ENCODE assay signal across 8 mouse cellular contexts in the genomic region with DNA sequence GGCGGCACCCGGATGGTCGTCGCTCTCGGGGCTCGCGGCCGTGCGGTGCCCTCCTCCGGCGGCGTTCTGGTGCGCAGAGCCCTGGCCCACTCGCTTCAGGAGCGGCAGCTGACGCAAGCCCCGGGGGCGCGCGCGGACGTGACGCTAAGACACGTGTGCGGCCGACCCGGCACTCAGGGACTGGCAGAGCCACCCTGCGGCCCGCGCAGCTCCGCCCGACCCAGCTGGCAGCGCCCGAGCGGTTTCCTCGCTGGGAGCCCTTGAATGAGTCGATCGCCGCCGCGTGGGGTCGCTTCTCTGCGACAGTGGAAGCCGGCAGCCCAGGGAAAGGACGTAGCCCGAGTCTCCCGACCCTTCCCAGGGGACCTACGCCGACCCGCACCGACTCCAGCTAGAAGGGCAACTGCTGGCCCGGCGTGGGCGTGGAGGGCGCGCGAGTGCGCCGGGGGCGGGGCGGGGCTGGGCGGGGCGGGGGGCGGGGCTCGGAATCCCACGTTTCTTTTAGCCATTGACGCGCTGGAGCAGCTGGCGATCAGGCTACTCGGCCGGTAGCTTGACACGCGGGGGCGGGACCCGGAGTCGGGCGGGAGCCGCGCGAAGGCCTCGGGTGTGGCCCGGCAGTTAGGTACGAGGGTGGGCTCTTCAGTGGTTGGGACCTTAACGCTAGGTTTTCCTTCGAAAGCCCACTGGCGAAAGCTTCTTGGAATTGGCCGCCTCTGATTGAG. TPM values are rescaled to one million over a fixed set of nuclear protein-coding genes. Genes with fewer than 3 reads are reported as not detected.
DNase-seq lines count a peak whose midpoint lies in the region; ATAC-seq and TF ChIP-seq lines count a peak whose summit lies in the region.

A gene (minus strand): TSS at position 404 of the 725 bp plus-strand sequence.

- H3K27ac ChIP-seq in ES-Bruce4 (ENCODE audit: insufficient read depth, low read length) = no peak within 1 kb of the TSS
- peak within 1 kb of the TSS; percentile 84 for H3K27ac ChIP-seq in forebrain, embryonic 13.5 days
- peak within 1 kb of the TSS; percentile 95 for H3K27ac ChIP-seq in heart, postnatal 0 days (ENCODE audit: low read depth)
- H3K27ac ChIP-seq in liver, embryonic 15.5 days (replicated peaks) = peak within 1 kb of the TSS; percentile 79
- peak within 1 kb of the TSS; percentile 56; the same call in 1 of the 2 replicates for H3K27ac ChIP-seq in neural tube, embryonic 11.5 days (ENCODE audit: low read depth, low read length)
- H3K27ac ChIP-seq in stomach, embryonic 16.5 days (ENCODE audit: low read length) = peak within 1 kb of the TSS; percentile 85

- no peaks in the 10 kb centered on the region for H3K4me1 ChIP-seq in ES-Bruce4 (ENCODE audit: control insufficient read depth, insufficient read depth, low read length)
- peaks cover 22% of the 10 kb centered on the region for H3K4me1 ChIP-seq in forebrain, embryonic 13.5 days
- H3K4me1 ChIP-seq in heart, postnatal 0 days (ENCODE audit: control insufficient read depth, insufficient read depth) = 0 out of 2 replicates have a peak, but pooled peaks cover 13% of the 10 kb centered on the region
- H3K4me1 ChIP-seq in liver, embryonic 15.5 days (replicated peaks) = peaks cover 16% of the 10 kb centered on the region
- H3K4me1 ChIP-seq in neural tube, embryonic 11.5 days (ENCODE audit: control insufficient read depth, insufficient read depth, low read length) = peaks cover 3% of the 10 kb centered on the region; the same call in 1 of the 2 replicates
- peaks cover 8% of the 10 kb centered on the region for H3K4me1 ChIP-seq in stomach, embryonic 16.5 days (ENCODE audit: control insufficient read depth, insufficient read depth, low read length)

- peaks cover 14% of the 10 kb centered on the region for H3K27me3 ChIP-seq in ES-Bruce4 (ENCODE audit: control insufficient read depth, insufficient read depth, low read length, poor library complexity, severe bottlenecking)
- H3K27me3 ChIP-seq in forebrain, embryonic 13.5 days = peaks cover 14% of the 10 kb centered on the region; the same call in 1 of the 2 replicates
- no peaks in the 10 kb centered on the region for H3K27me3 ChIP-seq in heart, postnatal 0 days (ENCODE audit: control insufficient read depth, insufficient read depth, low read length)
- peaks cover 35% of the 10 kb centered on the region for H3K27me3 ChIP-seq in liver, embryonic 15.5 days
- no peaks in the 10 kb centered on the region for H3K27me3 ChIP-seq in neural tube, embryonic 11.5 days (ENCODE audit: control insufficient read depth, insufficient read depth, low read length)
- H3K27me3 ChIP-seq in stomach, embryonic 16.5 days (ENCODE audit: control insufficient read depth, insufficient read depth, low read length) = 0 out of 2 replicates have a peak, but pooled peaks cover 3% of the 10 kb centered on the region

- H3K9me3 ChIP-seq in ES-Bruce4 (replicated peaks; ENCODE audit: control insufficient read depth, insufficient read depth, low read length, poor library complexity, severe bottlenecking) = no peaks in the 10 kb centered on the region
- H3K9me3 ChIP-seq in forebrain, embryonic 13.5 days (replicated peaks) = no peaks in the 10 kb centered on the region
- H3K9me3 ChIP-seq in heart, postnatal 0 days (replicated peaks; ENCODE audit: control insufficient read depth, low read length) = no peaks in the 10 kb centered on the region
- H3K9me3 ChIP-seq in liver, embryonic 15.5 days (replicated peaks) = no peaks in the 10 kb centered on the region
- no peaks in the 10 kb centered on the region for H3K9me3 ChIP-seq in neural tube, embryonic 11.5 days (ENCODE audit: control insufficient read depth, low read length)
- no peaks in the 10 kb centered on the region for H3K9me3 ChIP-seq in stomach, embryonic 16.5 days (replicated peaks; ENCODE audit: control insufficient read depth, low read length)

- H3K4me3 ChIP-seq in ES-Bruce4 (ENCODE audit: low read depth, low read length) = peak within 1 kb of the TSS; percentile 91
- peak within 1 kb of the TSS; percentile 78 for H3K4me3 ChIP-seq in forebrain, embryonic 13.5 days
- peak within 1 kb of the TSS; percentile 96 for H3K4me3 ChIP-seq in heart, postnatal 0 days (ENCODE audit: low read depth, low read length)
- H3K4me3 ChIP-seq in liver, embryonic 15.5 days (replicated peaks) = peak within 1 kb of the TSS; percentile 71
- H3K4me3 ChIP-seq in neural tube, embryonic 11.5 days (ENCODE audit: low read depth, low read length) = peak within 1 kb of the TSS; percentile 77
- H3K4me3 ChIP-seq in stomach, embryonic 16.5 days (replicated peaks; ENCODE audit: low read length) = peak within 1 kb of the TSS; percentile 82

- no peaks in the 10 kb centered on the region for H3K36me3 ChIP-seq in ES-Bruce4 (ENCODE audit: control insufficient read depth, insufficient read depth, low read length, poor library complexity, severe bottlenecking)
- H3K36me3 ChIP-seq in forebrain, embryonic 13.5 days (ENCODE audit: poor library complexity, severe bottlenecking) = no peaks in the 10 kb centered on the region
- no peaks in the 10 kb centered on the region for H3K36me3 ChIP-seq in heart, postnatal 0 days (replicated peaks; ENCODE audit: control insufficient read depth, insufficient read depth, low read length)
- no peaks in the 10 kb centered on the region for H3K36me3 ChIP-seq in liver, embryonic 15.5 days (replicated peaks)
- H3K36me3 ChIP-seq in neural tube, embryonic 11.5 days (ENCODE audit: control insufficient read depth, insufficient read depth, low read length) = no peaks in the 10 kb centered on the region
- no peaks in the 10 kb centered on the region for H3K36me3 ChIP-seq in stomach, embryonic 16.5 days (ENCODE audit: control insufficient read depth, insufficient read depth, low read length)

- TF ChIP-seq POLR2A in ES-Bruce4 (IDR thresholded peaks at IDR 0.05; ENCODE audit: insufficient read depth, low read length) = no peak

- peak within 1 kb of the TSS; percentile 81 for H3K9ac ChIP-seq in ES-Bruce4 (ENCODE audit: low read depth, poor library complexity, severe bottlenecking)
- peak within 1 kb of the TSS; percentile 87 for H3K9ac ChIP-seq in forebrain, embryonic 13.5 days
- peak within 1 kb of the TSS; percentile 93 for H3K9ac ChIP-seq in heart, postnatal 0 days (replicated peaks; ENCODE audit: low read depth, low read length)
- H3K9ac ChIP-seq in liver, embryonic 15.5 days = peak within 1 kb of the TSS; percentile 60
- H3K9ac ChIP-seq in neural tube, embryonic 11.5 days (ENCODE audit: low read length) = peak within 1 kb of the TSS; percentile 77
- peak within 1 kb of the TSS; percentile 89 for H3K9ac ChIP-seq in stomach, embryonic 16.5 days (ENCODE audit: low read length)

- peak; percentile 82 for DNase-seq in heart, postnatal 0 days (ENCODE audit: low spot score)
- peak; percentile 90 to 94 for DNase-seq in kidney, postnatal 4 days
- DNase-seq in neural tube, embryonic 11.5 days (ENCODE audit: low spot score) = peak; percentile 90

- TF ChIP-seq CTCF in ES-Bruce4 (IDR thresholded peaks at IDR 0.05; ENCODE audit: low read depth, low read length) = no peak
- peak; percentile 24 for TF ChIP-seq CTCF in heart, postnatal 0 days (IDR thresholded peaks at IDR 0.05; ENCODE audit: low read depth)

- ATAC-seq in cerebellum, adult (ENCODE audit: insufficient number of reproducible peaks, low FRiP score, low TSS enrichment) = peak; percentile 86
- ATAC-seq in forebrain, embryonic 13.5 days = peak; percentile 97
- ATAC-seq in heart, postnatal 0 days (ENCODE audit: insufficient read depth, low read depth) = peak; percentile 94
- ATAC-seq in liver, embryonic 15.5 days (ENCODE audit: insufficient read depth) = peak; percentile 83
- ATAC-seq in neural tube, embryonic 11.5 days (ENCODE audit: insufficient read depth, low FRiP score, low TSS enrichment) = peak; percentile 93
- peak; percentile 95 for ATAC-seq in stomach, embryonic 16.5 days (ENCODE audit: insufficient read depth, low FRiP score)

- H3K4me2 ChIP-seq in forebrain, embryonic 13.5 days = peak within 1 kb of the TSS; percentile 92
- peak within 1 kb of the TSS; percentile 97 for H3K4me2 ChIP-seq in heart, postnatal 0 days (ENCODE audit: low read depth, low read length)
- peak within 1 kb of the TSS; percentile 95 for H3K4me2 ChIP-seq in liver, embryonic 15.5 days
- peak within 1 kb of the TSS; percentile 97 for H3K4me2 ChIP-seq in neural tube, embryonic 11.5 days (ENCODE audit: low read depth)
- H3K4me2 ChIP-seq in stomach, embryonic 16.5 days (ENCODE audit: low read depth, low read length) = peak within 1 kb of the TSS; percentile 73

- WGBS in forebrain, embryonic 13.5 days = under 1% methylated on average over 66 of the region's 87 CpGs
- WGBS in heart, postnatal 0 days = under 1% methylated on average over 65 of the region's 87 CpGs
- WGBS in liver, embryonic 15.5 days (ENCODE audit: insufficient replicate concordance) = under 1% methylated on average over 79 of the region's 87 CpGs
- WGBS in neural tube, embryonic 11.5 days = under 1% methylated on average over 83 of the region's 87 CpGs
- under 1% methylated on average over 87 of the region's 87 CpGs for WGBS in stomach, embryonic 16.5 days

- no peak for TF ChIP-seq EP300 in ES-Bruce4 (IDR thresholded peaks at IDR 0.05; ENCODE audit: insufficient read depth, low read depth, low read length)
- no peak for TF ChIP-seq EP300 in heart, postnatal 0 days (IDR thresholded peaks at IDR 0.05; ENCODE audit: low read depth)

RNA-seq across cellular contexts. Expression of the gene that starts here (rescaled TPM):
- 7.1 and 8.9 TPM in 2 replicates for polyA plus RNA-seq in ES-Bruce4 (2011; ENCODE audit: insufficient read depth, insufficient read length, low read depth, missing spikeins)
- 4.7 and 5.4 TPM in 2 replicates for polyA plus RNA-seq in forebrain, embryonic 13.5 days (2015; fragmentation: Nextera tagmentation; extraction: Ambion mirVana)
- total RNA-seq in heart, postnatal 0 days (2014; rRNA removed; ENCODE audit: low replicate concordance) = 14.5 and 14.8 TPM in 2 replicates
- polyA plus RNA-seq in heart, postnatal 0 days (2015; fragmentation: Nextera tagmentation; extraction: Ambion mirVana) = 3.9 and 5.1 TPM in 2 replicates
- 3.0 and 4.2 TPM in 2 replicates for polyA plus RNA-seq in liver, embryonic 15.5 days (2015; fragmentation: Nextera tagmentation; extraction: Ambion mirVana)
- polyA plus RNA-seq in neural tube, embryonic 11.5 days (2014; fragmentation: Nextera tagmentation; extraction: Ambion mirVana) = 4.9 and 6.4 TPM in 2 replicates
- polyA plus RNA-seq in stomach, embryonic 16.5 days (2015; fragmentation: Nextera tagmentation; extraction: Ambion mirVana) = 2.2 and 3.1 TPM in 2 replicates
